ENCODE assay signal across 8 mouse cellular contexts in the genomic region with DNA sequence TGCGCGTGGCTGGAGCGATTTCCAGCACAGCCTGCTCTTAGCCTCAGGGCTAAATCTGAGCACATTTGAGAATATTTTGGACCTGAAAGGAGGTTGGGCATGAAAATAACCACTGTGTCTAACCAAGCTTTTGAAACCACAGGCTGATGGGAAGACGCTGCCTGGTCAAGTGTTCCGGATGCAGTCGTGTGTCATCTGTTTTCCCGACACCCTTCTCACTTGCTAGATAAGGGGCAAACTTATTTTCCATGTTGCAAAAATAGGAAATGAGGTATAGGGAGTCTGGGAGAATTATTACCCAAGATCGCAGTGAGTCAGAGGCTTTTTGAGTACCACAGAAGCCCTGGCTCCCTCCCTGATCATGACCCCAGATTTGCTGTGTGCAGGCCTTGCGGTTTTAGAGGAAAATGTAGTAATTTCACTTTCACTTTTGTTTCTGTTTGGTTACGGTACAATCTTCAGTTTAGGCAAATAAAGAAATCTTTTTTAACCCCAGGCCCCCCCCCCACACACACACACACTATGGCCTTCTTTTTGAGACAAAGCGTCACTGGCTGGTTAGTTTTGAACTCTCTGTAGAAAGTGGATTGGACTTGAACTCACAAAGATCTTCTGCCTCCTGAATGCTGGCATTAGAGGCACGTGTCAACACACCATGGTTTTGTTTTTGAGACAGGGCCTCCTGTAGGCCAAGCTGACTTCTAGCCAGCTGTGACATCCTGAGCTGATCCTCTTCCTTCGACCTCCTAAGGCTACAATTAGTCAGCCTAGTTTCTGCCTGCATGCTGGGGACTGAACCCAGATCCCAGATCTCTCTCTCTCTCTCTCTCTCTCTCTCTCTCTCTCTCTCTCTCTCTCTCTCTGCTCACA.
A peak's percentile ranks its signal among the peaks of the same experiment; 100 is the strongest.
DNase-seq lines count a peak whose midpoint lies in the region; ATAC-seq lines count a peak whose summit lies in the region.

No protein-coding gene starts in this region.

- H3K4me3 ChIP-seq in hindbrain, embryonic 13.5 days, result no peak overlapping the region
- no peak overlapping the region for H3K4me3 ChIP-seq in midbrain, embryonic 16.5 days (ENCODE audit: low read depth, low read length)
- no peak overlapping the region for H3K4me3 ChIP-seq in forebrain, embryonic 12.5 days (replicated peaks)

- H3K4me1 ChIP-seq in hindbrain, embryonic 13.5 days (replicated peaks), result no peaks in the 10 kb centered on the region
- H3K4me1 ChIP-seq in midbrain, embryonic 16.5 days (ENCODE audit: control insufficient read depth, insufficient read depth, low read length), result no peaks in the 10 kb centered on the region
- H3K4me1 ChIP-seq in forebrain, embryonic 12.5 days, result peaks cover 3% of the 10 kb centered on the region; the same call in 1 of the 2 replicates

- no peaks in the 10 kb centered on the region for H3K9me3 ChIP-seq in hindbrain, embryonic 13.5 days
- no peaks in the 10 kb centered on the region for H3K9me3 ChIP-seq in midbrain, embryonic 16.5 days (replicated peaks; ENCODE audit: control insufficient read depth, low read length, poor library complexity, severe bottlenecking)
- H3K9me3 ChIP-seq in forebrain, embryonic 12.5 days, result no peaks in the 10 kb centered on the region

- no peak overlapping the region for H3K9ac ChIP-seq in hindbrain, embryonic 13.5 days
- no peak overlapping the region for H3K9ac ChIP-seq in midbrain, embryonic 16.5 days (ENCODE audit: low read depth, low read length)
- H3K9ac ChIP-seq in forebrain, embryonic 12.5 days, result no peak overlapping the region

- no peak overlapping the region for H3K4me2 ChIP-seq in hindbrain, embryonic 13.5 days
- H3K4me2 ChIP-seq in midbrain, embryonic 16.5 days (ENCODE audit: low read length), result no peak overlapping the region
- H3K4me2 ChIP-seq in forebrain, embryonic 12.5 days, result no peak overlapping the region

- no peak overlapping the region for H3K27ac ChIP-seq in hindbrain, embryonic 13.5 days
- H3K27ac ChIP-seq in midbrain, embryonic 16.5 days (ENCODE audit: low read length), result no peak overlapping the region
- H3K27ac ChIP-seq in forebrain, embryonic 12.5 days, result no peak overlapping the region

- DNase-seq in urinary bladder, postnatal 14 days (ENCODE audit: low spot score), result peak; percentile 62
- no peak for DNase-seq in urinary bladder, adult 2 months (ENCODE audit: low spot score)
- peak; percentile 21 for DNase-seq in c-Kit-positive CD71-positive TER-119-negative erythroid progenitor cells, embryonic 14.5 days (ENCODE audit: low read depth)
- DNase-seq in kidney, adult 9 months, result peak; percentile 46
- peak; percentile 27 to 58 for DNase-seq in monocyte, adult 2 months (ENCODE audit: low read depth in 1 of 2, low spot score in 2 of 2)

- 71% methylated on average over 13 of the region's 13 CpGs for WGBS in hindbrain, embryonic 13.5 days
- 72% methylated on average over 13 of the region's 13 CpGs for WGBS in midbrain, embryonic 16.5 days
- 75% methylated on average over 13 of the region's 13 CpGs for WGBS in forebrain, embryonic 12.5 days

- H3K27me3 ChIP-seq in hindbrain, embryonic 13.5 days, result no peaks in the 10 kb centered on the region
- no peaks in the 10 kb centered on the region for H3K27me3 ChIP-seq in midbrain, embryonic 16.5 days (ENCODE audit: control insufficient read depth, insufficient read depth, low read depth, low read length)
- no peaks in the 10 kb centered on the region for H3K27me3 ChIP-seq in forebrain, embryonic 12.5 days

- ATAC-seq in hindbrain, embryonic 13.5 days (ENCODE audit: low FRiP score), result no peak
- ATAC-seq in midbrain, embryonic 16.5 days, result no peak
- ATAC-seq in forebrain, embryonic 12.5 days (ENCODE audit: low FRiP score), result no peak

- H3K36me3 ChIP-seq in hindbrain, embryonic 13.5 days, result no peaks in the 10 kb centered on the region
- H3K36me3 ChIP-seq in midbrain, embryonic 16.5 days (ENCODE audit: control insufficient read depth, insufficient read depth, low read length), result no peaks in the 10 kb centered on the region
- H3K36me3 ChIP-seq in forebrain, embryonic 12.5 days (replicated peaks), result no peaks in the 10 kb centered on the region
